Mouse (Mus musculus): ENCODE results near the gene Map3k9.

GRCm38 (mm10) chr12:81679807-81680529 lies 101.0 kb downstream of the Map3k9 start:
- TF ChIP-seq USF1 (IDR thresholded peaks at IDR 0.05; ENCODE audit: low read depth) = no peak
- no peak for TF ChIP-seq CTCF (IDR thresholded peaks at IDR 0.05; ENCODE audit: control insufficient read depth, insufficient read depth, insufficient read length)
- peak; percentile 95 for TF ChIP-seq MYOD1 (IDR thresholded peaks at IDR 0.05; ENCODE audit: control insufficient read depth, insufficient read length, low read depth)
